Mouse (Mus musculus) gastrocnemius, adult 18-20 months (tissue): Measurements from ENCODE around the gene Dnajc25. TPM values are rescaled to one million over a fixed set of nuclear protein-coding genes. Genes with fewer than 3 reads are reported as not detected.

ENCODE experiments used
- DNase-seq: peaks from one replicate; pipeline ENCODE4 v3.0.0; 2021; ENCODE audit warnings: low spot score
- long read RNA-seq, 2 experiments: library from polyadenylated mRNA; stranded (forward); transcript quantifications; one replicate each; pipeline ENCODE4 v2.0.0; 2021
- total RNA-seq, 2 experiments: library from RNA; stranded (reverse); gene quantifications; 2 replicates each; pipeline ENCODE4 v1.2.3; 2021

The Dnajc25 gene
- total RNA-seq, result 10 to 100 TPM in 1 of 2 experiments, 1 to 10 TPM in 1; 9.3 to 12.1 TPM
- long read RNA-seq, experiment 1, full-length matches to known transcripts, result 6 of 7 reads
- long read RNA-seq, experiment 1, partial matches to known transcripts, result 1 of 7 reads
- long read RNA-seq, experiment 1, other reads (novel, unspliced or antisense), result 0 of 7 reads
- long read RNA-seq, experiment 2, full-length matches to known transcripts, result 3 of 3 reads
- long read RNA-seq, experiment 2, partial matches to known transcripts, result 0 of 3 reads
- long read RNA-seq, experiment 2, other reads (novel, unspliced or antisense), result 0 of 3 reads

- DNase-seq, result no peak
Observed at GRCm38 (mm10) chr4:58994762-58995161, at the start of gene Dnajc25. Gene Dnajc25, plus strand, starts transcription at chr4:58995062.

DNA sequence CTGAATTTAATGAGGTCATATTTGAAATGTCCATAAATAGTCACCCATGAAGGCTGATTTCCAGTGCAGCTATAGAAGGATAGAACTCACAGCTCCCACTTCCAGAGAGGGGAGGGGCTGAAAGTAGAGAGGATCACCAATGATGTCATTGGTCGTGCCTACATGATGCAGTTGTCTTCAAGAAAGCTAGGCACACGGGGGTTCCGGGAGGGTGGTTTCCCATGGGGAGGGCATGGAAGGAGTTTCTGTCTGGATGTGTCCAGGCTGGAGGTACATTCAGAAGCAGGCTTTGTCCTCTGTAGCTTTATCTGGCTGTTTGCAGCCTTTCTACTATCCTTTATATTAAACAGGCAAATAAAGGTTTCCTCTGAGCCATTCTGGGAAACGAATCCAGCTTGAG, 46.5 kb upstream of the Dnajc25 start:
- no peak for DNase-seq

DNA sequence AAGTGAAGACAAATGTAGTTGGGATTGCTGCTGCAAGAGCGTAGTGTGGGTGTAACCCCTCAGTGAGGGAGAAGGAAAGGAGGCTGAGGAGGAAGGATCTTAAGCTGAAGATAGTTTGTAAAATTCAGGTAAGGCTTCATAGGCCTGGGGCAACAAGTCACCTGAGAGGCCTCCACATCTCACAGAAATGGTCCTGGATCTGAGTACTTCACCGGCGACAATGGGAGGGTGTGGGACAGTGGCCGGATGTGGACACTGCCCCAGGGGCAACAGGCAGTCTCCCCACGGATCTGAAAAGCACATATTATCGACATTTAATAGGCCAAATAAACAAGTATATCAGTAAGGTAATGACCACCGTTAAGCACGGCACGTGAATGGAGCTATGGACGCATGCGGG, 42.2 kb upstream of the Dnajc25 start:
- DNase-seq, result no peak

- DNase-seq, result no peak
Observed at GRCm38 (mm10) chr4:58961719-58962118, 33.1 kb upstream of the Dnajc25 start.

- DNase-seq, result no peak
Observed at GRCm38 (mm10) chr4:58963271-58963670, 31.6 kb upstream of the Dnajc25 start.

- no peak for DNase-seq
Observed at GRCm38 (mm10) chr4:58965136-58965535, 29.7 kb upstream of the Dnajc25 start.

- no peak for DNase-seq
Observed at GRCm38 (mm10) chr4:58970678-58971077, 24.2 kb upstream of the Dnajc25 start.

DNA sequence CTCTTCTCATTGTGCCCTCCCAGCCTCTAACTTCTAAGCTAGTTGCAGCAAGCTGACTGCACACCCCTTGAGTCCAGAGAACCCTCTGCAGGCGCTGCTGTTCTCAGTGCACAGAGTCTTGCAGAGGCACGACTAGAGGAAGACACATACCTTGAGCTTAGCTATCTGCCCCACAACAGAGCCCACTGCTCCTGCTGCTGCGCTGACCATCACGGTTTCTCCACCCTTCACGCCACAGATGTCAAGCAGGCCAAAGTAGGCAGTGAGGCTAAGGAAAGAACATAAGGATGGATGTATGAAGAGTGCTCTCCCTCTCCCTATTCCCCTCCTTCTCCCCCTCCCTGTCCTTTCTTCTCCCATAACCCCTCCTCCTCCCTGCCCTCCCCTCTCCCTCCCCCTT, 19.2 kb upstream of the Dnajc25 start:
- DNase-seq, result no peak

GRCm38 (mm10) chr4:58981421-58981820, 13.4 kb upstream of the Dnajc25 start:
- no peak for DNase-seq

DNA sequence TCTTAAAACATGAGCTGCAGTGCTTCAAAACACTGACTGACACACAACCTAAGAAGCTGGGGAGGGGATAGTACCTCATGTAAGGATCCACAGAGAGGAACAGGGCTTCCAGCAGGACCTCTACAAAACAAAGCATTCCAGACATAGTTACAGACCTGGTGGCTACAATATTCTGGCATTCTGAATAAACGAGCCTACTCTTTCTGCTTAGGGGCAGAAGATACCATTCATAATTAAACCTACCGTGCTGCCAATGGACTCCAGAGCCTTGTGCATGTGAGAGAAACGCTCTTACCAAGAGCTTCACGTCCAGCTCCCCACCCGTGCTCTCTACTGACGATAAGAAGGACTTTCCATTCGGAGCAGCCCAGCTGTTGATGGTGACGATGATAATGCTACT, 12.1 kb upstream of the Dnajc25 start:
- no peak for DNase-seq

DNA sequence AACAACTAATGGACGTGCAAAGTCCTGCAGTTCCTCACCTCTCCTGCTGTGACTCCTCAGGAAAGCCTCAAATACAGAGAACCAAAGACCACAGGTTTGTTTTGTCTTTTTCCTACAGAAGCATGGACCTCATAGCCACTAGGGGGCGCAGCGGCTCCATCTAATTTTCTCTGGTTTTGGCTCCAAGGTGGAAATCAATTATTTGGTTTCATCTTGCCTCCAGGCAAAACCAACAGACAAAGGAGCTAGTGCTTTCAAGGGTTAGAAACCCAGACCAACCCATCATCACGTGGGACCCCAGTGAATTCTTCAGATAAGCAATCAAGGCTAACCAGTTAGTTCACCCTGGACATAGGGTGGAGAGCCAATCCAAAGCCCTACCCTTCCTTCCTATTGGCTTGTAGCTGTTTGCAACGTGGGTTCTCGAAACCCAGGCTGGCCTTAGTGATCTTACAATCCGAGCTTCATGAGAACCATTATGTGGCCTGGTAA, 9.7 kb upstream of the Dnajc25 start:
- peak; percentile 64 for DNase-seq

GRCm38 (mm10) chr4:58986540-58987190, 8.2 kb upstream of the Dnajc25 start, which contains the start of gene Ptgr1:
Gene Ptgr1, minus strand, starts transcription at chr4:58987119.
- peak; percentile 77 for DNase-seq

DNA sequence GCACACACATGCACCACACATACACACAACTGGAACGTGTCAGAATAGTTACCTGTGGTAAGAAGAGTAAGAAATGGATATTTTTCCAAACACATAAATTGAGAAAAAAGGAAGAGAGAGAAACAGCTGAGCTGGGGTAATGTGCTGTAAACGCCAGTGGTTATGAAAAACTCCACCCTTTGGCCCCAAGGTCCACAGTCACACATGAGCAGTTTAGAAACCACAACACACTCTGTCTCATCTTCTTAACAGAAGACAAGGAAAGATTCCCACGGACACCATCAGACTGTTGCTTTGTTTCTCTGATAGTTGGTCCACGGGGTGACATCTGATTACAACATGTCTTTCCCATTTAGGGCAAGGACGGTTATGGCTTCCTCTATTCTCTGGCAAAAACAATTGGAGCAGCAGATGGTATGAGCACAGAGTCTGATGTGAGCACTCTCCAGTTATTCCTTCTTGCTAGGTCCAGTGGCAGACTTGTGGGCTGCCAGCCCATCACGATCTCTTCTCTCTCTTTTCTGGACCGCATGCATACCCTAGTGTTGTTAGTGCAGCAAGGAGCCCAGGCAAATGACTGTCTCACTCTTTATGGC, 5.5 kb upstream of the Dnajc25 start:
- DNase-seq, result no peak

DNA sequence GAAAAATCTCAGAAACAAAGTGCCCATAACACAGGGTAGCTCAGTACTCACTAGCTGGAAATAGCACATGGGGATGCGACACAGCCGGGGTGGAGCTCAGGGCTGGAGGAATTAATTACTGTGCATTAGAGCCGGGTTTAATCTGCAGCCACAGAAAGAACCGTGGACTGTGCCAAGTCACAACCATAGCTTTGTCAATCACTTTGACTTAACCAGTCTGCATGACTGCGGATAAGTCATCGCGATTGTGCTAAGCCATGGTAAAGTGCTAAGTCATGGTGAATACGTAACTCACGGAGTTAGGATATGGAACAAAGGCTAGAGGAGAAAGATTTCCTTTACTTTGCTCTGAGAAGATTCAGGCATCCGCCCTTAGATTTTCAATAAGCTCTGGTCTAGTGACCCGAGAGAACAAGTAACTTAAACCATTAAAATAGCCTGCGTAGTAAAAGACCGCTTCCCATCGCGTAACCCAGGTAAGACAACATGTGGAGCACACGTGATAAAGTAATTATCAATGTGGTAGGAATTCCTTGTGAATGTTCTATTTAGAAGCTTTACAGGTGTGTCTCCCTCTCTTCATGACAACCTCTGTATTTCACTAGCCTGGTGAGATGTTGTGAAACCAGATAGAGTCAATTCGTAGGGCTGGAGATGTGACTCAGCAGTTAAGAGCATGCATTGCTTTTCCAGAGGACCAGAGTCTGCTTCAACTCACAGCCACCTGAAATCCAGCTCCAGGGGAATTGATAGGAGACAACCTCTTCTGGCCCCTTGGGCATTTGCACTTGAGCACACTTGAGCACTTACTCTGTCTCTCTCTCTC, 4.0 kb upstream of the Dnajc25 start:
- DNase-seq, result no peak

GRCm38 (mm10) chr4:58992195-58992594, 2.7 kb upstream of the Dnajc25 start:
- DNase-seq, result no peak

DNA sequence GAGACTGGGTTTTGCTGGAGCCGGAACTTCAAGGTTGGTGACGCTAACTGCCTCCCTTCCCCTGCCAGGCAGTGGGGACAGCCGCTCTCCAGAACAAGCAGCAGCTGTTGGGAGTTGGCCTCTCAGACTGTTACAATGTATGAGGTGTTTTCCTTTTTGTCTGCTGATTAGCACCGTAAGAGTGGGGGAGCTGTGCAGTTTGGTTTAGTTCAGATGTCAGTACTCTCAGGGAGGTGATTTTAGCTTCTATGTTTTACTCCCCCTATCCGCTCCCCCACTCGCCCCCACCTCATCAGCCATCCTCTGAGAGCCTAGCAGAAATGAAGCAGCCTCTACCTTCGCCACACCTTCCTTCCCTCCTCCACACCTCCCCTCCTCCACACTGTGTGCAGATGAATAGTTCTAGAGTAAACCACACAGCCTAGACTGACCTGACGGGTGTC, 410 bp downstream of the Dnajc25 start:
- DNase-seq, result no peak

- DNase-seq, result no peak
Observed at GRCm38 (mm10) chr4:58997081-58997480, 2.2 kb downstream of the Dnajc25 start.

GRCm38 (mm10) chr4:58998688-58999087, 3.8 kb downstream of the Dnajc25 start:
- DNase-seq, result no peak

GRCm38 (mm10) chr4:58999686-59000085, 4.8 kb downstream of the Dnajc25 start:
- peak; percentile 78 for DNase-seq

- no peak for DNase-seq
Observed at GRCm38 (mm10) chr4:59000614-59001013, 5.8 kb downstream of the Dnajc25 start.

DNA sequence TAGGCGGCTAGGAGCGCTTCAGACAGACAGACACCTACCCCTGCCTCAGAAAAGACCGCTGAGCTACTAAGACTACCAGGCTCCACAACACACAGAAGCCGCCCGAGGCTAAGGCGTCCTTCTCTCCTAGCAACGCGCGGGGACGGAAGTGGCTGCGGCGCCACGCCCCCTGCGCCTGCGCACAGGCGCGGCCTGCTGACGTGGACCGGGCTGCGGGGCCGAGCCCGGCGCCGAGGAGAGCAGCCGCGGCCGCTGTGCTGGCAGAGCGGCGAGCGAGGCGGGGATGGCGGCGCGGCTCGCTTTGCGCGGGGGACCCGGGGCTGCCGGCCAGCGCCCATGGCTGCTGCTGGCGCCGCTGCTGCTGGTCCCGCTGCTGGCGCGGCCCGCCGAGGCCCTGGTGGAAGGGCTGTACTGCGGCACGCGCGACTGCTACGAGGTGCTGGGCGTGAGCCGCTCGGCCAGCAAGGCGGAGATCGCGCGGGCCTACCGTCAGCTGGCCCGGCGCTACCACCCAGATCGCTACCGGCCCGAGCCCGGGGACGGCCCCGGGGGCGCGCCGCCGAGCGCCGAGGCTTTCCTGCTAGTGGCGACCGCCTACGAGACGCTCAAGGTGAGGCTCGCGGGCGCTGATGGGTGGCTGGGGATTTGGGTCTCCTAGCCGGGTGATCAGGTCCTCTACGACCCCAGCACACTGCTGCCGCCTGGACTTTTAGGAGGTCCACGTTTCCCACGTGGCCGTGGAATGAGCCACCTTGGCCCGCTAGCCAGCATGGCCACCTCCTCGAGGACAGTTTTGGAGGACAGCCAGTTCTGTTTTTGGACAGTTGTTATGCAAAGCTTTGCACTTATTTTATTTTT, 8.3 kb downstream of the Dnajc25 start, which contains the start of gene Gm20503:
Gm20503 (plus strand) TSS at position 263 of the 858 bp plus-strand sequence.
- peak; percentile 91 for DNase-seq
